Mouse (Mus musculus) thymus, postnatal 10 days (tissue): ENCODE results near the gene Lztfl1.
A peak's percentile ranks its signal among the peaks of the same experiment; 100 is the strongest.
"Not testable (repeated sequence)": the region's sequence is repeated elsewhere in the genome, so short reads cannot be mapped to it uniquely, and the experiment has no call there.

ENCODE experiments used
- DNase-seq, 2 experiments: peaks; one replicate each; pipeline ENCODE4 v3.0.0; 2021; ENCODE audit warnings: low spot score in 2 of 2

Gene Lztfl1

GRCm38 (mm10) chr9:123683704-123684103 is 33.8 kb downstream of the Lztfl1 start:
- DNase-seq = no peak

- no peak for DNase-seq
Measured at GRCm38 (mm10) chr9:123679198-123679597, 38.3 kb downstream of the Lztfl1 start.

GRCm38 (mm10) chr9:123678327-123679105 is 39.0 kb downstream of the Lztfl1 start, which contains the start of the genes Ccr9 and Slc6a20a:
Gene Ccr9, plus strand, starts transcription at chr9:123678439.
Gene Slc6a20a, minus strand, starts transcription at chr9:123678885.
- DNase-seq = peak in 1 of 2 experiments; percentile 12

- peak; percentile 52 to 81 for DNase-seq
Measured at GRCm38 (mm10) chr9:123665645-123666044, 51.9 kb downstream of the Lztfl1 start.

- DNase-seq = not testable (repeated sequence)
Measured at GRCm38 (mm10) chr9:123659986-123660676, 57.4 kb downstream of the Lztfl1 start.

- no peak for DNase-seq
Measured at GRCm38 (mm10) chr9:123658981-123659380, 58.5 kb downstream of the Lztfl1 start.

GRCm38 (mm10) chr9:123657457-123657856 is 60.0 kb downstream of the Lztfl1 start:
- no peak for DNase-seq

- DNase-seq = no peak
Measured at GRCm38 (mm10) chr9:123651369-123651768, 66.1 kb downstream of the Lztfl1 start.

GRCm38 (mm10) chr9:123649785-123650511 is 67.5 kb downstream of the Lztfl1 start:
- no peak for DNase-seq
